Mouse (Mus musculus) CH12.LX (cell line): Measurements from ENCODE around the gene Tbccd1. TPM values are rescaled to one million over a fixed set of nuclear protein-coding genes. Genes with fewer than 3 reads are reported as not detected.

ENCODE experiments used
- DNase-seq: peaks from one replicate; pipeline ENCODE4 v3.0.0-alpha.2; 2013; ENCODE audit errors: extremely low read depth
- H3K27ac ChIP-seq: 2 replicates; pipeline ENCODE4 v1.5.1; 2012; ENCODE audit warnings: low read depth, mild to moderate bottlenecking, control low read depth, moderate library complexity; ENCODE audit not compliant: insufficient read depth
- H3K27me3 ChIP-seq: replicated peaks from 2 replicates; pipeline ENCODE3; 2012; ENCODE audit warnings: inconsistent platforms
- H3K36me3 ChIP-seq, 2 experiments: replicated peaks in 1 of 2; 2 replicates each; pipeline versions ENCODE3 to v1.6.1; 2012; ENCODE audit warnings: inconsistent platforms in 1 of 2, low read length in 1 of 2, mild to moderate bottlenecking in 1 of 2, mixed read lengths in 1 of 2, moderate library complexity in 1 of 2; ENCODE audit not compliant: control insufficient read depth in 1 of 2, insufficient read depth in 1 of 2
- H3K4me1 ChIP-seq, 2 experiments: 2 replicates each; pipeline ENCODE4 v1.6.1; 2012; ENCODE audit warnings: inconsistent platforms in 1 of 2, moderate library complexity in 1 of 2; ENCODE audit not compliant: insufficient read depth in 2 of 2, control insufficient read depth in 1 of 2
- H3K4me2 ChIP-seq: 2 replicates; pipeline ENCODE4 v1.6.1; 2012; ENCODE audit warnings: low read depth, mild to moderate bottlenecking, control low read depth; ENCODE audit not compliant: poor library complexity, insufficient read depth, severe bottlenecking
- H3K4me3 ChIP-seq, 3 experiments: fragments of 150-350 bp in 1 of 3; sonication (generic) in 1 of 3; replicated peaks in 1 of 3; 2 replicates each; pipeline versions ENCODE3 to v1.5.1; 2011 to 2012; ENCODE audit warnings: low read depth in 2 of 3, low read length in 2 of 3, mild to moderate bottlenecking in 2 of 3, moderate library complexity in 2 of 3, control low read depth in 1 of 3, improper control_type of control experiment in 1 of 3, inconsistent platforms in 1 of 3, mixed read lengths in 1 of 3; ENCODE audit not compliant: poor library complexity in 1 of 3
- H3K79me2 ChIP-seq: replicated peaks from 2 replicates; pipeline ENCODE4 v1.6.1; 2012; ENCODE audit warnings: mild to moderate bottlenecking, moderate library complexity; ENCODE audit not compliant: control insufficient read depth, poor library complexity, insufficient read depth, severe bottlenecking; ENCODE audit errors: extremely low read depth
- H3K9ac ChIP-seq: 2 replicates; pipeline ENCODE4 v1.6.1; 2012; ENCODE audit warnings: low read depth, mild to moderate bottlenecking, control low read depth, moderate library complexity; ENCODE audit not compliant: insufficient read depth
- H3K9me3 ChIP-seq: replicated peaks from 2 replicates; pipeline ENCODE3; 2012; ENCODE audit warnings: low read length, inconsistent platforms, mixed read lengths
- BHLHE40 ChIP-seq: IDR thresholded peaks from 2 replicates; pipeline ENCODE4 v1.6.1; 2011; ENCODE audit warnings: mild to moderate bottlenecking, low read depth, low read length, improper control_type of control experiment
- CTCF ChIP-seq, 2 experiments: IDR thresholded peaks in 1 of 2; conservative IDR thresholded peaks in 1 of 2; 2 replicates each; pipeline ENCODE4 v1.5.1; 2011 to 2012; ENCODE audit warnings: low read depth in 2 of 2, low read length in 2 of 2, improper control_type of control experiment in 1 of 2, inconsistent platforms in 1 of 2, mild to moderate bottlenecking in 1 of 2, moderate library complexity in 1 of 2
- E2F4 ChIP-seq: IDR thresholded peaks from 2 replicates; pipeline ENCODE4 v1.6.1; 2011; ENCODE audit warnings: low read depth, low read length, improper control_type of control experiment; ENCODE audit not compliant: insufficient replicate concordance
- ELF1 ChIP-seq: IDR thresholded peaks from 2 replicates; pipeline ENCODE4 v1.6.1; 2014; ENCODE audit warnings: low read depth, mild to moderate bottlenecking, inconsistent platforms, low read length, improper control_type of control experiment
- EP300 ChIP-seq: IDR thresholded peaks from 2 replicates; pipeline ENCODE4 v1.6.1; 2011; ENCODE audit warnings: low read length, improper control_type of control experiment
- GABPA ChIP-seq: IDR thresholded peaks from 2 replicates; pipeline ENCODE4 v1.6.1; 2012; ENCODE audit warnings: low read depth, low read length, improper control_type of control experiment, inconsistent platforms; ENCODE audit not compliant: insufficient replicate concordance
- JUN ChIP-seq: IDR thresholded peaks from 2 replicates; pipeline ENCODE4 v1.6.1; 2011; ENCODE audit warnings: low read depth, mild to moderate bottlenecking, low read length, improper control_type of control experiment, moderate library complexity; ENCODE audit not compliant: insufficient read depth
- JUND ChIP-seq: conservative IDR thresholded peaks from 2 replicates; pipeline ENCODE4 v1.6.1; 2011; ENCODE audit warnings: low read depth, low read length, improper control_type of control experiment
- KAT2A ChIP-seq: IDR thresholded peaks from 2 replicates; pipeline ENCODE4 v1.6.1; 2012; ENCODE audit warnings: low read length, improper control_type of control experiment, inconsistent platforms; ENCODE audit not compliant: insufficient replicate concordance
- MXI1 ChIP-seq: IDR thresholded peaks from 2 replicates; pipeline ENCODE4 v1.6.1; 2011; ENCODE audit warnings: mild to moderate bottlenecking, low read depth, low read length, improper control_type of control experiment
- MYC ChIP-seq: IDR thresholded peaks from 2 replicates; pipeline ENCODE4 v1.6.1; 2011; ENCODE audit warnings: low read depth, mild to moderate bottlenecking, improper control_type of control experiment, low read length
- POLR2A ChIP-seq: IDR thresholded peaks from 2 replicates; pipeline ENCODE4 v1.6.1; 2011; ENCODE audit warnings: low read depth, mild to moderate bottlenecking, improper control_type of control experiment, low read length
- RAD21 ChIP-seq: IDR thresholded peaks from 2 replicates; pipeline ENCODE4 v1.6.1; 2011; ENCODE audit warnings: low read depth, mild to moderate bottlenecking, low read length, improper control_type of control experiment, moderate library complexity
- RCOR1 ChIP-seq: conservative IDR thresholded peaks from 2 replicates; pipeline ENCODE4 v1.6.1; 2012; ENCODE audit warnings: low read depth, mild to moderate bottlenecking, inconsistent platforms, low read length, improper control_type of control experiment
- SIN3A ChIP-seq: IDR thresholded peaks from 2 replicates; pipeline ENCODE4 v1.6.1; 2012; ENCODE audit warnings: low read length, improper control_type of control experiment, inconsistent platforms
- SMC3 ChIP-seq: IDR thresholded peaks from 2 replicates; pipeline ENCODE4 v1.6.1; 2011; ENCODE audit warnings: low read depth, low read length, improper control_type of control experiment
- TBP ChIP-seq: conservative IDR thresholded peaks from 2 replicates; pipeline ENCODE4 v1.6.1; 2011; ENCODE audit warnings: low read depth, low read length, improper control_type of control experiment
- UBTF ChIP-seq: IDR thresholded peaks from 2 replicates; pipeline ENCODE4 v1.6.1; 2012; ENCODE audit warnings: low read depth, mild to moderate bottlenecking, inconsistent platforms, low read length, improper control_type of control experiment, moderate library complexity
- USF1 ChIP-seq: IDR thresholded peaks from 2 replicates; pipeline ENCODE4 v1.6.1; 2014; ENCODE audit warnings: low read depth, mild to moderate bottlenecking, inconsistent platforms, low read length, improper control_type of control experiment
- ZC3H11A ChIP-seq: IDR thresholded peaks from 2 replicates; pipeline ENCODE4 v1.6.1; 2012; ENCODE audit warnings: low read depth, mild to moderate bottlenecking, inconsistent platforms, low read length, improper control_type of control experiment
- ZKSCAN1 ChIP-seq: IDR thresholded peaks from 2 replicates; pipeline ENCODE4 v1.6.1; 2012; ENCODE audit warnings: low read depth, inconsistent platforms, low read length, improper control_type of control experiment, borderline replicate concordance
- dilution Hi-C: fragments of 300-500 bp; cut with MboI; formaldehyde crosslinking; loops from 2 replicates; pipeline ENCODE4 v1.14.3; 2020; ENCODE audit warnings: low sequenced_read_pairs; ENCODE audit not compliant: extremely low pct_unique_long_range_greater_than_20kb, extremely low pct_ligation_motif_present
- in situ Hi-C: fragments of 300-500 bp; cut with MboI; formaldehyde crosslinking; loops from 3 replicates; pipeline ENCODE4 v1.14.3; 2019; ENCODE audit warnings: low sequenced_read_pairs, low pct_ligation_motif_present, low pct_unique_long_range_greater_than_20kb, mixed read lengths
- polyA plus RNA-seq: library from polyadenylated mRNA; unstranded; fragments of >175 nt; gene quantifications from 2 replicates; pipeline ENCODE4 v1.2.1, GENCODE M21; 2012; ENCODE audit warnings: low read depth; ENCODE audit not compliant: insufficient read length
- total RNA-seq, 2 experiments: library from RNA; depleted of rRNA; stranded (reverse); fragments of 300-350 nt in 1 of 2; fragments of >200 nt in 1 of 2; gene quantifications; 2 replicates each; pipeline ENCODE4 v1.2.3; 2012 to 2014

The Tbccd1 gene
- total and polyA plus RNA-seq, 3 experiments = 15.1 to 19.9 (median 16.6) TPM

- no peak overlapping the region for H3K9ac ChIP-seq
- no peak for TF ChIP-seq TBP
- TF ChIP-seq ZC3H11A = no peak
- TF ChIP-seq RCOR1 = no peak
- no peak for TF ChIP-seq EP300
- TF ChIP-seq CTCF (conservative IDR thresholded peaks at IDR 0.05 in 1 of 2, IDR thresholded peaks at IDR 0.05 in 1 of 2; ENCODE audit: low read depth in 2 of 2, low read length in 2 of 2) = no peak
- TF ChIP-seq SIN3A = no peak
- no peak for TF ChIP-seq JUND
- no peak for TF ChIP-seq GABPA
- no peak for TF ChIP-seq JUN
- no peak for TF ChIP-seq SMC3
- TF ChIP-seq UBTF = no peak
- no peak for TF ChIP-seq KAT2A
- no peak for TF ChIP-seq MYC
- TF ChIP-seq RAD21 = no peak
- no peak for TF ChIP-seq MXI1
- no peak for TF ChIP-seq BHLHE40
- no peak for TF ChIP-seq ELF1
- TF ChIP-seq POLR2A = no peak
- TF ChIP-seq USF1 = no peak
- TF ChIP-seq ZKSCAN1 = no peak
- H3K27ac ChIP-seq = no peak overlapping the region
- dilution Hi-C loops = no loop called here
- no peaks in the 10 kb centered on the region for H3K27me3 ChIP-seq
- DNase-seq = no peak
- H3K36me3 ChIP-seq = peaks cover 0 to 4% of the 10 kb centered on the region in 2 experiments
- H3K4me3 ChIP-seq = no peak overlapping the region
- no peaks in the 10 kb centered on the region for H3K9me3 ChIP-seq
- H3K4me1 ChIP-seq = peaks cover 7 to 52% of the 10 kb centered on the region in 2 experiments; a peak in 3 of 4 replicates
- in situ Hi-C loops = loop anchor here (25.0 kb wide), 1 partner anchor 556 kb away; the partner anchor contains the start of gene Rtp1
- H3K4me2 ChIP-seq = no peak overlapping the region
- H3K79me2 ChIP-seq = no peaks in the 10 kb centered on the region
These were observed 23.4 kb upstream of the Tbccd1 start for GRCm38 (mm10) chr16:22880900-22881299.

- TF ChIP-seq JUN (no peak), E2F4 (no peak), TBP (no peak)
- Histone ChIP-seq H3K27me3 (no peaks in the 10 kb centered on the region), H3K27ac (no peak overlapping the region), H3K4me1 (peaks cover 8 to 52% of the 10 kb centered on the region in 2 experiments; a peak in 3 of 4 replicates), H3K79me2 (no peaks in the 10 kb centered on the region), H3K9me3 (no peaks in the 10 kb centered on the region), H3K36me3 (peaks cover 0 to 5% of the 10 kb centered on the region in 2 experiments), H3K4me3 (no peak overlapping the region), H3K9ac (no peak overlapping the region), H3K4me2 (no peak overlapping the region)
- no peak for DNase-seq
- in situ Hi-C loops = loop anchor here (5.0 to 25.0 kb wide), 2 partner anchors 72 to 557 kb away; partner anchors contain the start of genes Hrg and Rtp1
- dilution Hi-C loops = no loop called here
These were observed 22.6 kb upstream of the Tbccd1 start for GRCm38 (mm10) chr16:22879945-22880595.
